Mouse (Mus musculus): ENCODE results near the gene Tnni3.
"Not testable (repeated sequence)": the region's sequence is repeated elsewhere in the genome, so short reads cannot be mapped to it uniquely, and the experiment has no call there.

Tnni3 gene

DNA sequence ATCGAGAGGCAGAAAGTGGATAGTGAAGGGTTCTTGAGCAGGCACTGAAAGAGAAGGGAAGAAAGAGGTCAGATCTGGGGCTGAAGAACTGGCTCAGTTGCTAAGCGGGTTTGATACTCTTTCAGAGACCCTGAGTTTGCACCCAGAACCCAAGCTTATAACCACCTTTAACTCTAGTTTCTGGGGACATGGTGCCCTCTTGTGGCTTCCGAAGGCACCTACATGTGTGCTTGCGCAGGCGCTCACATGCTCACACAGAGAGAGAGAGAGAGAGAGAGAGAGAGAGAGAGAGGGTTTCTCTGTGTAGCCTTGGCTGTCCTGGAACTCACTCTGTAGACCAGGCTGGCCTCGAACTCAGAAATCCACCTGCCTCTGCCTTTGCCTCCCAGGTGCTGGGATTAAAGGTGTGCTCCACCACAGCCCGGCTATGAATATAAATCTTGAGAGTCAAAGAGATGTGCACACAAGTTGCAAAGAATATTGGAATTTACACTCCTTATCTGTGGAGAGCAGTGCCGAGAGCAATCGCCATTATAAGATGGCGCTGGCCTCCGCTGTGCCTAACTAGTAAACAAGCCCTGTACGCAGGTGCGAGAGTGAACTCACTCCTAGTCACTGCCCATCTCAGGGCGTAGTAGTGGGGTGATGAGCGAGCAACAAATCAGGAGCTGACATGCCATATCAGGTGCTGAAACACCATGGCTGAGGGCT lies at the start of gene Tnni3:
Gene Tnni3 (minus strand): TSS at position 18 of the 711 bp plus-strand sequence.
- peak; percentile 59 for DNase-seq (ENCODE audit: low read depth, low spot score)

DNA sequence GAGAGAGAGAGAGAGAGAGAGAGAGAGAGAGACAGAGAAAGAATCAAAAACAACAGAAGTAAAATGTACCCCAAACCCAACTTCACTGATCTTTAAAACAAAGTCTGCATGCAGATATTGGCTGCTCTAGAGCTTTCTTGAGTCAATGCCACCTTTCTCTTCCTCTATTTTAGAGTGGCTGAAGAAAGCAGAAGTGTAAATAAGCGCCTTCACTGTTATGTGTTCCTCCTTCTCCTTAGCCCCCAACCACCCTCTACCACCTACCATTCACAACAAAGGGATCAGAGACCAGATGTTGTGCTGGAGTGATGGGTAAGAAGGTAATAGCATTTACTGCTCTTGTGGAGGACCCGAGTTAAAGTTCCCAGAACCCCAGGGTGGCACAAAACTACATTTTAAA lies 48.3 kb upstream of the Tnni3 start:
- DNase-seq (ENCODE audit: low read depth, low spot score) = not testable (repeated sequence)

DNA sequence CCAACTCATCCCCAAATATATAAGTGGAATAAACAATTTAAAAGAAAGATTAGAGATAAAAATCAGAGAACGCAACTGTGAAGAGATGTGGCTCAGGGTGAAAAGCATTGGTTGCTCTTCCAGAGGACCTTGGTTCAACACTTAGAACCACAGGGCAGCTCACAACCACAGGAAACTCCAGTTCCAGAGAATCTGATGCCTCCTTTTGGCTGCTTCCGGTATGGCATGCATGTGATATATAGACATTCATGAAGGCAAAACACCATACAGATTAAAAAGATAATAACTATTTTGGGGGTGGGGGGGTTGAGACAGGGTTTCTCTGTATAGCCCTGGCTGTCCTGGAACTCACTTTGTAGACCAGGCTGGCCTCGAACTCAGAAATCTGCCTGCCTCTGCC lies 38.6 kb upstream of the Tnni3 start:
- peak; percentile 11 for DNase-seq (ENCODE audit: low read depth, low spot score)

DNA sequence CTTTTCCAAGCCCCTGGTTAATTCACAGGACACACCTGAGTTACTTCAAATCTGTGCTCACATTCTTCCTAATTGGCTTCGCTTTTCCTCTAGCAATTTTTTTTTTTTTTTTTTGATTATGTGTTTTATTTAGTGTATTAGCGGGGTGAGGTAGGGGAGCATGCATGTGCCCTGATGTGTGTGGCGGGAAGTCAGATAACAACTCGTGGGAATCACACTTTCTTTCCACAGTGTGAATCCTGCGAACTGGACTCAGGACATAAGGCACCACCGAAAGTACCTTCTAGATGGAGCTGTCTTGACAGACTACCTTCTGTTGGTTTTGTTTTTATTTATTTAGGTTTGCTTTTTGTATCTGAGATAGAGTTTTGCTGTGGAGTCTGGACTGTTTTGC lies 33.1 kb upstream of the Tnni3 start:
- no peak for DNase-seq (ENCODE audit: low read depth, low spot score)

DNA sequence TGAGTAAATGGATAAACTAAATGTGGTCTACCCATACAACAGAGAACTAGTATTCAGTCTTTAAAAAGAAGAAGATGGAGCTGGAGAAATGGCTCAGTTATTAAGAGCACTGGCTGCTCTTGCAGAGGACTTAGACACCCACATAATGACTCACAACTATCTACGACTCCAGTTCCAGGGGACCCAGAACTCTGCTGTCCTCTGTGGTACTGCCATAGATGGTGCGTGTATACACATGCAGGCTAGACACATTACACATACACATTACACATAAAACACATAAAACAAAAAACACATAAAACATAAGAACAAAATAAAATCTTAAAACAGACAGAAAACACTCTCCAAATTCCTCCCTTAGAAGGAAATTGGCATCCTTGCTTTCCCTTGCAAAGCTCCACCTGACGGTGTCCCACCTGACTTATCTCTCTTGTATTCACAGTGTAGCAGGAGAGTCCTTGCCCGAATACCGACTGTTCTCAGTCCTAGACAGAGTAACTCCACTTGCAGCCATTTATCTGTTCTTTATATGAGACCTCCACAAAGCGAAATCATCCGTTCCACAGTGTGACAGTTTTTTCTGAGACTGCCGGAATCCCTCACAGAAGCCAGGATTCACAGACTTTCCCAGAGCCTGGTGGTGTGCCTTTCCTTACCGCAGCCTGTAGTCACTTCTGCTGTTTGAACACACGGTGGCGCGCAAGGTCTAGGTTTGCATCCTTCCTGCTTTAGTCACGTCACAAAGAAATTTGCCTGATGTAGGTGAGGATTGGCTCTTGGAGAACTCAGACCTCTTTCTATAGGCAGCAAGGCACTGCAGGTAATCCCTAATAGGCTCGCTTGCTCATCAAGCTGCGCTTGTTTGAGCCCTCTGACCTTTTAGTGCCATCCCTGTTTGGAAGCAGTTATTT lies 32.5 kb upstream of the Tnni3 start:
- DNase-seq (ENCODE audit: low read depth, low spot score) = peak; percentile 90

DNA sequence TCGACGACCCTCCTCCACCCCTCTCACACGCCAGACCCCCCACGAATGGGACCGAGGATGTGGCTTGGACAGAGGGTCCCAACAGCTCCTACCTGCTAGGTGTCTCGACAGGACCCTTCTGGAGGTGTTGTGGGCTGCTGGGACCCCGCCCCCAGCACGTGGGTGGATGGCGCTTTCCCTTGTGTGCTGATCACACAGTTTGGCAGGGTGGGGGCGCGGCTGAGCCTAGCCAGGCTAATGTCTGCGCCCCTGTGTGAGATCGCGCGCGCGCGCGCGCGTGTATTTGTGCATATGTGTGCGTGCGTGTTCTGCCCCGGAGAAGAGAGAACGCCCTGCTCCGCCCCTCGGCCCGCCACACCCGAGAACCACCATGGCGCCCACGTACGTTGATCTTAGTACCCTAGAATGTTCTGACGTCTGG lies 23.2 kb upstream of the Tnni3 start, which contains the start of gene Syt5:
Gene Syt5 (minus strand): TSS at position 321 of the 421 bp plus-strand sequence.
- DNase-seq (ENCODE audit: low read depth, low spot score) = no peak

DNA sequence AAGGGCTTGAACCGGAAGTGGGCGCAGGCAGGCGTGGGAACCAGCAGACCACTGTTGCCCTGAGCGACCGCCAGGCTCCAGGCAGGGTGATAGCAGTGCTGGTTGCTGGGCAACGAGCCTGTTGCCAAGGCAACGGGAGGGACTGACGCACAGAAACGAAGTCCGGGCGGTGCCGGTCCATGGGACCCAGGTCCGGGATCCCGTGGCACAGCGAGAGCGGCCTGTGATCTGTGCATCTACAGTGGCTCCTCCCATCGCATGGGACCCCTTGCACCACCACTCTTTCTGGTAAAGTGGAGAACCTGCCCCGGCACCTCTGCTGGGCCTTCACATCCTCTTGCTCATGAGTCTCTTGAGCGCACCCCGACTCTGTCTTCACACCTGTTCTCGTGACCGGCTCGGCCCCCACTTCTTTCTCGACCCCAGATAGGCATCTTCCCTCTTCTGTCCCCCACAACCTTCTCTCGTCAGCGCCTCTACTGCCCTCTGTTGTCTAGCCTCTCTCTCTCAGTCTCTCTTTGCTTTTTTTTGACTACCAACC lies 22.6 kb upstream of the Tnni3 start:
- DNase-seq (ENCODE audit: low read depth, low spot score) = no peak

DNA sequence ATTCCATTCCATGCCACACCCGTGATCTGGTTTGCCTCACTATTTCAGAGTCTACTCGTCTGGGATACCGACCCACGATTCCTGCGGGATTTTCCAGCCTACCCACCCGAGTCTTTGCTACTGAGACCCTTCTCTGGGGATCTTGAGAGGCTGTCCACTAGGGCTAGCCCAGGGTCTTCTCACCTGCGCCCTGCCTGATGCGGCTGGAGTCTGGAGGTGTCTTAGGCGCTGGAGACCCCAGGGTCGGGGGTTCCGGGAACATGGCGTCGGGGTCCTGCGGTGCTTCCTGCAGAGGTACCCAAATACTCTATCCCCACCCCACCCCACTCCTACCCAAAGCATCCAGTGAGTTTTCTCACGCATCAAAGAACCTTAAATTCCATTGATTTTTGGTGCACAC lies 22.0 kb upstream of the Tnni3 start:
- DNase-seq (ENCODE audit: low read depth, low spot score) = no peak

DNA sequence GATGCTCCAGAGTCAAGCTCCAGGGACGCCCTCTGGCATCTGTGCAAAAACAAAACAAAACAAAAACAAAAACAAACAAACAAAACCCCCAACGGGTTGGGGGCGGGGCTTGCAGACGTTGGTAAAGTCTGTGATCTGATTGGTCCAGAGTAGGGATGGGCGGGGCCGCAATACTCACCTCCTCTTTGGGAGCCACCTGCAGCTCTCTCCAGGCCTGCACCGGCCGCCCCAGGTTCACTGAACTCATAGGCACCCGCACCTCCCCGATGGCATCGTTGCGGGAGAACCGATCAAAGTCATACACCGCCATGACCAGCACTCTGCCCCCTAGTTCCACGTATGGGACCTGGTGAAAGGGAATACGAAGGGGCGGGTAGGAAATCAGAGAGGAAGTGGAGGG lies 18.0 kb upstream of the Tnni3 start:
- no peak for DNase-seq (ENCODE audit: low read depth, low spot score)

DNA sequence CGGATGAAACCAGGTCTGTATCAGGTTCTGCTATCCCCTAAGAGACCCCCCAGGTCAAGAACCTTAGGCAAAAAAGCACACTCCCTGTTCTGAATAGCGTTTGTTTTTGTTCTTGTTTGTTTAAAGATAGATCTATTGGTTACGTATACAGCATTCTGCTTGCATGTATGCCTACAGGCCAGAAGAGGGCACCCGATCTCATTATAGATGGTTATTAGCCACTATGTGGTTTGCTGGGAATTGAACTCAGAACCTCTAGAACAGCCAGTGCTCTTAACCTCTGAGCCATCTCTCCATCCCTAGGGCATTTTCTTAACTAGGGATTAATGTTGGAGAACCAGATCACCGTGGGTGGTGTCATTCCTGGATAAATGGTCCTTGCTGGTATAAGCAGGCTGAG lies 17.3 kb upstream of the Tnni3 start:
- DNase-seq (ENCODE audit: low read depth, low spot score) = no peak

DNA sequence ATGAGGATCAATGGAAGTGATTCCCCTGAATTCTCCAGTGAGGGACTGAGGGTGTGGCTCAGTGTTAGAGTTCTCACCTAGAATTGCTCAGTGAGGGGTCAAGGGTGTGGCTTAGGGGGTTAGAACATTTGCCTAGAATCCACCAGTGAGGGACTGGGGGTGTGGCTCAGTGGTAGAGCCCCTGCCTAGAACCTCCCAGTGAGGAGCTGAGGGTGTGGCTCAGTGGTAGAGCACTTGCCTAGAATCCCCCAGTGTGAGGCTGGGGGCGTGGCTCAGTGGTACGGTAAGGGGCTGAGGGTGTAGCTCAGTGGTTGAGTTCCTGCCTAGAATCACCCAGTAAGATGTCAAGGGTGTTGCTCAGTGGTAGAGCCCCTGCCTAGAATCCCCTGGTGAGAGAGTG lies 15.0 kb upstream of the Tnni3 start:
- no peak for DNase-seq (ENCODE audit: low read depth, low spot score)

DNA sequence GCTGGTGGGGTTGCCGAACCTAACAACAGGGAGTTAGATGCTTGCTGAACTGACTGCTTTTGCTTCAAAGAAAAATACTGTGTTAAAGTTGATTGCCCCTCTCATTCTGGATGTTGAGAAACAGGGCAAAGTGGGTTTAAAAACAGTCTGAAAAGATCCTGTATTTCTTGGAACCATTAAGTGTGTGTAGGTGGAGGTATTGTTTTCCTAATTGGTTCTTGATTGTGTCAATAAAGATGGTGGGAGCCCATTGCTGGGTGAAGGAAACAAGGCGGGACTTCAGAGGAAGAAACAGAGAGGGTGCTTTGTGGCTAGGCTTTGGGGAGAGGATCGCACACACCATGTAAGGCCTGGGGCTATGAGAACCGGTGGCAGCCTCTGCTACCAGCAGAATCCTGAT lies 13.2 kb upstream of the Tnni3 start:
- no peak for DNase-seq (ENCODE audit: low read depth, low spot score)

DNA sequence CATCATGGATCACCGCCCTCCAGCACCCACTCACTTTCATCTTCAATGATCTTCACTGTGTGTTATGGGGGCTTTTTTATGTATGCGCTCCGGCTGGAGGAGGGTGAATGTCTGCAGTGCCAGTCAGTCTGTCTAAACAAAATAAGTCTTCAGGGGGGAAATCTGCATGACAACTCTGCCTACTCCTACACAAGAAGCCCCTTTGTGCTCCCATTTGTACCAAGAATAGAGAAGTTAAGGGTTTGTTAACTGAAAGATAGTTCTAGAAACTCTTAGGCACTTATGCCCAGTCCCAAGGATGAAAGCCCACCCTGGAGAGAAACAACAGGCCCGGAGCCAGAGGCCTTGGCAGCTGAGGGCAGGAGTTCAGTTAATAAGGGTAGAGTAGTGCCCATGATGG lies 12.3 kb upstream of the Tnni3 start:
- no peak for DNase-seq (ENCODE audit: low read depth, low spot score)

DNA sequence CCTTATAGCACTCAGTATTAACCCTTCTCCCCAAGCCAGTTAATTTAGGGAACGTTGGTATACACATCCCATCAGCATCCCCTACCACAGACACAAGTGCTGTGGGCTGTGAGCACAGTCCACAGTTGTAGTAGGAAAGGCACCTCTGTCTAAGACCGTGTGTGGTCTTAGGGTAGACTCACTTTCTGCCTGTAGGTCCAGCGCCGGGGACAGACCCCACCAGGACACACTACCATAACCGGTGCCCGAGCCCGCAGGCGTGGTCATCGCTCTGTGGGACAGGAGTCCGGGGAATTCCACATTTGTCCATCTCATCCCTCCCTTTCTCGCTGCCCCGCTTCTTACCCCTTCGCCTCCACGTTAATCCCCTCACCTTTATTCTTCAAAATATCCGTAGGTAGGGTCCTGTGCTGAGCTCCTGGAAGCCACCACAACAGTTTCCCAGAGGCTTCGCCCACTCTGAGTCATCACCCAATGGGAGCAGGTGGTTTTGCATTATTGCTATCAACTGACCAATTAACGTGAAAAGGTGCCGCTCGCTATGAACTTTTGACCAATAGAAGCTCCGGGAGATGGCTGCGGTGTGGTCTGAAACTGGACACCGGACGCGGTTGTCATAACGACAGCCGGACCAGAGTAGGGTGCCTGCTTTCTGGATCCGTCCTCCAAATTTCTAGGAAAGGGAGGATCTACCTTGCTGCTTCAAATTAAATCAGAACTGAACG lies 8.1 kb upstream of the Tnni3 start, which contains the start of gene Dnaaf3:
Gene Dnaaf3 (minus strand): TSS at position 449 of the 725 bp plus-strand sequence.
- peak; percentile 73 for DNase-seq (ENCODE audit: low read depth, low spot score)

DNA sequence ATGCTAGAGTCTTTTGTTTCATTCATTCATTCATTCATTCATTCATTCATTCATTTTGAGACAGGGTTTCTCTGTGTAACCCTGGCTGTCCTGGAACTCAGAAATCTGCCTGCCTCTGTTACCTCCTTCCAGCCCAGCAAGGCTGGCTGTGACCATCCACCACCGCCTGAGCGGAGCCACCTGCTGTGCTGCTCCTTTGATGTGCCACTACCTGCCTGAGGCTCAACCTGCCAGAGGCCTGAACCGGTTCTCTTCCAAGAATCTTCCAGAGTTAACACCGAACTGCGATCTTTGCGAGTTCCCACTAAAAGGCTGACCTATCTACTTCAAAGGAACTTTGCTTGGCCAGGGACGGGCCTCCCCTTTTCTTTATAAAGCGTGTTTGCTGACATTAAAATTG lies 6.1 kb upstream of the Tnni3 start:
- DNase-seq (ENCODE audit: low read depth, low spot score) = not testable (repeated sequence)

DNA sequence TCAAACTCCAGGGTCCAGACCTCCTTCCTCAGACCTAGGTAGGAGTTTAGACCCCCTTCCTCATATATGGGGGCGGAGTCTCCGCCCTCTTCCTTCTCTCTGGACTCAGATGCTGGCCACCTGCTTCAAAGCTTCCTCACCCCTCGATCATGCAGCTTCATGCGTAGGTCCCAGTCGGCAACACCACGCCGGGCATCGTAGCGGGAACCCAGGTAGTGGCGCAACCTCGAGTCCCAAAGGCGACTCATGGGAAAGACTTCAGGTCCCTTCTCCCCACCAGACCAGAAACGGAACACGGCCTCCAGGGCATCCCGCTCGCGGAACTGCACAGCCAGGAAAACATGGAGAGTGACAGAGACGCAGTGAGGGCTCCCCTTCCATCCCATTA lies 3.3 kb upstream of the Tnni3 start:
- DNase-seq (ENCODE audit: low read depth, low spot score) = no peak

DNA sequence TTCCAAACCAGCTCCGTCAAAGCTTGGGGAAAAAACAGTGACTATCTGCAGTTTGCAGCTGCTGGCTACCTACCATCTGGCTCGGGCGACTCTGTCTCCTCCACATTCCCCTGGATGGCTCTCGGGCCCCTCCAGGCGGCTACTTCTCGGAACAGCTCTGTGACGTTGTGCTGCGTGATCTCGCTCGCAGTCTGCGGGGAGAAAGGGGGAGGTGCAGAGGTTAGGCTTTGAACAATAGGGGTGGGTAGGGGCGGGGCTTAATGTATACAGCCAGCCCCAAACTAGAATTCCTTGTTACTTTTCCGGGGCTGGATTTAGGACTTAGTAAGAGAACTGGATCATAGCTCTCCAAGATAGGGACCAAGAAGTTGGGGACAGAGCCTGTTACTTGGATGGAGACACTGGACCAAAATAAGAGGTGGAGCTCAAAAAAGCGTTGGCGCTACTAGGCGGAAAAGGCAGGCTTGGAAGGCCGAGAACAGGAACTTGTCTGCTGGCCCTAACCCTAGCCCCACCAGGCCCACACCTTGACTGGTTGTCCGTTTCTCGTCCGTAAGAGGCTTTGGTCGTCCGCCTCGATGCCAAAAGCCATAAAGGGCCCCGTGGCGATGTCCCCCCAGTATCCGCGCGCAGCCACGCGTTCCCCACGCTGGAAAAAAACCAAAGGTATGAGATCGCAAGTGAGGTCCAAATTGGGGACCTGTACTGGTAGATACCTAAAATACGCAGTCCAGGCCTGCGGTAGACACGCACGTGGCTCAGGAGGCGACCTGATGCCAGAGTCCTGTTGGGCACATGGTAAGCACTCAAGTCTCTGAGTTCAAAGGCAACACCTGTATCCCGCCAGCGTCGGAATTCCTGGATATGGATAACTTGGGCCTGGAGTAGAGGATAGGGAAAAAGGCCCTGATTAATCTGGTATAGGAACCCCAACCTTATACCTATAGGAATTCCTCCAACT lies 2.6 kb upstream of the Tnni3 start:
- peak; percentile 53 for DNase-seq (ENCODE audit: low read depth, low spot score)

DNA sequence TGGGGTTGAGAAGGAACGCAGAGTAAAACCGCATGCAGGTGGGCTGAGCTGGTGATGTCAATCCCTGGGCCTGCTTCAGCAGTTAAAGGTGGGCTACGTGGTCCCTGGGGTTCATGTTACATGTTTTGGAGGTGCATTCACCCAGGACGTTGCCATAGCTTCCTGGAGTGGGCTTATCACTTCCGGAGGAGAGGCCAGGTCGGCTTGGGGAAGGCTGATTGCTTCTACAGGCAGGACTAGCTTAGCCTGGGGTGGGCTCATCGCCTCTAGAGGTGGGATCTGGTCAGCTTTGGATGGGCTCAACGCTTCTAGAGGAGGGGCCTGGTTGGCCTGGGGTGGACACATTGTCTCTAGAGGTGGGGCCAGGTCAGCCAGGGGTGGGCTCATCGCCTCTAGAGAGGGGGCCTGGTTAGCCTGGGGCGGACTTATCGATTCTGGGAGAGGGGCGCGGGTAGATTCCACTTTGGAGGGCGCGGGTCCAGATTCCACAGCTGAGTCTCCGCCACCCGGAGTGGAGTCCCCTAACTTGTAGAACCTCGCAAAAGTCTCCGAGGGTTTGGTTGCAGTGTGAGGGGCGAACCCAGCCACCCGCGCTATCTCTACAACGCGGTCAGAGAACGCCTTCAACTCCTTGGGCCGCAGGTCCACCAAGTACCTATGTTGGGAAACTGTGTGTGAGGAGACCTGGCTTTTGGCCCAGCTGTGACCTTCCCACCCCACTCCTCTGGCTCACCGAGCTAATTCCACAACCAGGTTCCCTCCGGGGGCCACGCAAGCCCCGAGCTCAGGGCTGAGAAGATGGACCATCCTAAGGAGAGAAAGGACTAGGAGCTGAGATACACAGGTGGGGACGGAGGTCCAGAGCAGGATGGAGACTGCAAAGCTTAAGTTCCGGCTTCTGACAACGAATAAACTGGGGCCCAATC lies 561 bp downstream of the Tnni3 start:
- no peak for DNase-seq (ENCODE audit: low read depth, low spot score)

DNA sequence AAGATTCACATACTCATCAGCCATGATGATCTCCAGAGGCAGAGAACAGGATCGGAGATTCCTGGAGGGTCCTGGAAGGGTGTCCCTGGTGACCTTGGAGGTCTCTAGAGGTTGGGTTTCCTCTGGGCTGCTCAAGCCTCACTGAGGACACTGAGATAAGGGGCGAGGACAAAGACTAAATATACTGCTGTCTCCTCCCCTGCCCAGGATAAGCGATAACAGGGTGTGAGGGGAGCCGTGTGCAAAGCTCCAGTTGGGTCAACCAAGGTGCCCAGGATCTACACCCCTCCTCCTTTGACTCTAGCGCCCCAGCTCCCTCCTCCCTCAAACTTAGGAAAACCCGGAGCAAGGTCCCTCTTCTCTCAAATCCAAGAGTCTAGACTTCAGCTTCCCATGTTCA lies 1.7 kb downstream of the Tnni3 start:
- DNase-seq (ENCODE audit: low read depth, low spot score) = no peak

All from 3T3-L1 (cell line).